Mouse (Mus musculus) ES-Bruce4 (cell line): ENCODE data around the gene Apba2.

Experiments
- CTCF ChIP-seq: IDR thresholded peaks from one replicate; pipeline ENCODE4 v1.8.1; 2011; ENCODE audit warnings: low read depth, low read length
- EP300 ChIP-seq: IDR thresholded peaks from 2 replicates; pipeline ENCODE4 v1.6.1; 2011; ENCODE audit warnings: low read depth, low read length; ENCODE audit not compliant: insufficient read depth
- POLR2A ChIP-seq: IDR thresholded peaks from one replicate; pipeline ENCODE4 v1.8.1; 2011; ENCODE audit warnings: low read length; ENCODE audit not compliant: insufficient read depth

- TF ChIP-seq POLR2A (no peak), CTCF (no peak), EP300 (no peak)
Observed at GRCm38 (mm10) chr7:64728181-64728591, 226.7 kb downstream of the Apba2 start.
